Mouse (Mus musculus) adrenal gland, postnatal 14 days (tissue): ENCODE measurements at regions not wholly inside any gene's neighbourhood (a gene's known extent, or its start where the extent isn't known, plus 50 kb on each side); places are given as distances from the start of the nearest gene placed in this dataset.
A peak's percentile ranks its signal among the peaks of the same experiment; 100 is the strongest.
"Not testable (repeated sequence)": the region's sequence is repeated elsewhere in the genome, so short reads cannot be mapped to it uniquely, and the experiment has no call there.

Experiments
- DNase-seq: peaks from one replicate; pipeline ENCODE4 v3.0.0; 2021; ENCODE audit warnings: mixed read lengths

GRCm38 (mm10) chr2:79022954-79023353 is 155.0 kb downstream of the Ube2e3 start:
- no peak for DNase-seq

DNA sequence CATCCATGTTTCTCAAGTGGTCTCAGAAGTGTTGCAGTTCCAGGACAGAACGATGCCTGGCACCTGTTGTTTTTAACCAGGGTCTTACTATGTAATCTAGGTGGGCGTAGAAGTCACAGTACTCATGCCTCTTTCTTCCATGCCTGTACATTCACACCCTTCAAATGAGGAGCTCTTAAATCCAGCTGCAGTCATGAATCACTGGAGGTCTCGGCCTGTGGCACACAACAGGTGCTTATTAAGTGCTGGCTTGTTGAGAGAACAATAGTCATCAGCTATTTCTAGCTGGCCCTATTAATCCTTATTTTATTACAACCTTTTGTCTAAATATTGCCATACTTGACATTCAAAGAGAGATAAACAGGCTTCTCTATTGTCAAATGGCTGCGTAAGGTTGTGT is 157.8 kb downstream of the Ube2e3 start:
- no peak for DNase-seq

DNA sequence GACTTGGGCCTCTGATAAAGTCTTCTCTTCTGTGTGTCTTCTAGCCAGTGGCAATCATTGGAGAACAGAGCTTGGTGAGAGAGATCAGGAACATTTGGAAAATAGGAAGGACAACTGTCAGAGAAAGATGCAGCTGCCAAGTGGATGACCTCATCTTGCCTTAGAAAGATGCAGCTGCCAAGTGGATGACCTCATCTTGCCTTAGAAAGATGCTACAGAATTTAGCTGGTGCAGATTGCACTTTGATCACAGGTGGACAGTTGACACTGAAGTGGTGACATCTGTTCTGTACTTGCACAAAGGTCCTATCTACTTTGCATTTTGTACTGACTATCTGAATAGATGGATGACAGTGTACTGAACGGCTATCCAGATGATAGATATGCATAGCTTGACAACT is 163.1 kb downstream of the Ube2e3 start:
- peak; percentile 47 for DNase-seq

- DNase-seq = no peak
These were observed 168.4 kb downstream of the Ube2e3 start for GRCm38 (mm10) chr2:79036296-79036695.

GRCm38 (mm10) chr2:79038624-79039023 is 170.7 kb downstream of the Ube2e3 start:
- no peak for DNase-seq

DNA sequence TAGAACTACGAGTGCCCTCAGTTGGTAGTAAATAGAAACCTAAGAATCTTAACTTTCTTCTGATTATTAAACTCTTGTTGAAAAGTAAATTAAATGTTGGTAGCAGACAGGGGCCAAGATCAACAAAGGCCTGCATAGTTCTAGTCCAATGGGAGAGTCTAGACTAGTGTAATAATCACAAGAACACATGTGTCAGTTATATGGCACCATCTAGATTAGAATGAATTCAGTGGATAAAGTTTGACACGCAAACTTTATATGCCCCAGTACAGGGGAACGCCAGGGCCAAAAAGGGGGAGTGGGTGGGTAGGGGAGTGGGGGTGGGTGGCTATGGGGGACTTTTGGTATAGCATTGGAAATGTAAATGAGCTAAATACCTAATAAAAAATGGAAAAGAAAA is 176.9 kb downstream of the Ube2e3 start:
- not testable (repeated sequence) for DNase-seq

GRCm38 (mm10) chr2:79045508-79045907 is 177.6 kb downstream of the Ube2e3 start:
- DNase-seq = no peak

DNA sequence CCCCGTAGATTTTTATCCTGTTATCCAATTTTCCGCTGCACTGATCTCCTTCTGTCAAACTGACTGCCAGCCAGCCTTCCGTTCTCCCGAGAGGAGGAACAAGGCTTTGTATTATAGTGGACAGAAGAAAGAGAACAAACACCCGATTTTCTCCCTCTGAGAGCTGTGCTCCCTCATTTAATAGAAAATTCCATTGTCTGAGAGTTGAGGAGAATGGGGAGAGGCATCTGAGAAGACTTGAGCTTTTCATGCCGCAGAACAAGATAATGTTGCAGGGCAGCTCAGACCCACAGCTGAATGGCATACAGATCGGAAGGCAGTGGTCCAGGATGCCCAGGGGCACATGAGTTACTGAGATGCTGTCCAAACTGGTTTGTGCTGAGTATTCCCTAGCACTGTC is 180.1 kb downstream of the Ube2e3 start:
- no peak for DNase-seq

DNA sequence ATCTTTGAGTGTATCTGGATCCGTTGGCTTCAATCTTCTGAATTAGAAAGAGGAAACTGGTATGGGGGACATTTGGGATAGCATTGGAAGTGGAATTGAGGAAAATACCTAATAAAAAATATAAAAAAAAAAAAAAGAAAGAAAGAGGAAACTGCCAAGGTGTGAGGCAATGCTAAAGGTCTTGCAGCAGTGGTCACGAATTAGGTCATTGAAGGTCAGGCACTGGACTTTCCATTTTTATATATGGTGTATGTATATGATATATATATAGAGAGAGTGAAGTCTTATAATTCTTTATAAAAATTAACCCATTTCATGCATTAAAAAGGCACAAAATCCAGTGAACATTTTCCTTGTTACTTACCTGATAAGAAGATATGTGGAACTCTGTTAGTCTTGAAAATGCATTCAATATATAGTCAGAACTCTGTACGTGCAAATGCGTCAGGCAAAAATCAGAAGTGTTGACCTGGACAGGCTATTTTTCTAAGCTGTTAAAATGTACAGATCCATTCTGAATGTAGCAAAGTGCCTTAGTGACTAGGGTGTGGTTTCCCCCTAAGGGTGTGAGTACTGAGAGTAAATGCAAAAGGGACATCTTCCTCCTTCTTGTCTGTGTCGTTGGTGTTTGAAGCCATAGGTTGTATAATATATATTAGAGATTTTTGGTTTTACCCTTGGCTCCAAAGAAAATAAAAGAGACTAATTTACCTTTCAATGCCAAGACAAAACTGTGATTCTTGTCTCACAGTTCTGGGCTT is 181.0 kb downstream of the Ube2e3 start:
- no peak for DNase-seq

DNA sequence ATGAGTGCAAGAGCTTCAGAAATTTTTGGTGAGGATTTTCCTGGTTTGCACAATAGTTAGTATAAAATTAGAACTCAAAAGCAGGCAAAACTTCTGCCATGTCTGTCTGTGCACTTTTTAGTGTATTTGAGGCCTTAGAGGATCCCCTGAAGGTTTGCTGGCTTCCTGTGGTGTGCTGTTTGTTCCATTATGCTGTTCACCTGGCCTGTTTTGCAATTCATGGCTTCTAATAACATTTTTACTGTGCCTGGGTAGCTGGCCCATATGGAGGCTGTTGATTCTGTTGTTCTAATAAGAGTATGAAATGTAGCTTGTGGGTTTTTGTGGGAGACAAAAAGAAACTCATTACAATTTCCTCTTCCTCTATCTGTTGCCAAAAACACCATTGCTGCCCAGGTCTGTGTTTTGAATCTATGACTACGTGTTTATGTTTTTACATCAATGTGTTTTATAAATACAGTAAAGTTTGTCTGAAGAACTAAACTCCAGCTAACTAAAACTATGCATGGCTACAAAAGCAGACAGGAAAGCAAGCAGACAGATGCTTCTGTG is 182.6 kb downstream of the Ube2e3 start:
- no peak for DNase-seq

GRCm38 (mm10) chr2:79052226-79052625 is 184.3 kb downstream of the Ube2e3 start:
- DNase-seq = no peak

DNA sequence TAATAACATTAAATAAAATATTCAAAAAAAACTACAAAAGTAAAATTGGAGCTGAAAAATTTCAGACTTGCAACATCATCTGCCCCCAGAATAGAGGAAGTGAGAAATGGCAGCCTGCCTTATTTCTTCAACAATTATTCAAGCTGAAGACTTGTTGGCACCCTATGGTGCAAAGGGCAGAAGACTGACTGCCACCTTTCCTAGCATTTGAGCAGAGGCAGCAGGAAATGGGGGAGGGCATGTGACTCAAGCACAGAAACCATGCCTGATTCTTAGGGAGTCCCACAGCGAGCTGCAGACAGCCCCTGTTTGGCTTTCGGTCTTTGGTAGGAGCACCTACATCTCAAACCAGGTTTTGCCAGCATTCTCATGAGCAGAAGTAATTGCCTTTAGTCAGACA is 188.2 kb downstream of the Ube2e3 start:
- DNase-seq = peak; percentile 6

GRCm38 (mm10) chr2:79059115-79059943 is 191.4 kb downstream of the Ube2e3 start:
- no peak for DNase-seq

DNA sequence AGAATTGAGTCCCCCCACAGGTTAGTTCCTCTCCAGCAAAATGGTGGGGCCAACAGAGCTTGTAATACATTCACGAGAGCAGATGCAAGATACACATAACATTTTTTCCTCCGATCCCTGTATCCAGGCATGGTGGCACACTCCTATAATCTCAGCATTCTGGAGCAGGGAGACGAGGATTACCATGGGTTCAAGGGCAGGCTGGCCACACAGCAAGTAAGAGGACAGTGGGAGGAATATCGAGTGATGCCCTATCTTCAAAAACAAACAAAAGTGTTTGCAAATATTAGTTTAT is 192.0 kb downstream of the Ube2e3 start:
- DNase-seq = no peak

GRCm38 (mm10) chr2:79060320-79060719 is 192.4 kb downstream of the Ube2e3 start:
- DNase-seq = no peak

DNA sequence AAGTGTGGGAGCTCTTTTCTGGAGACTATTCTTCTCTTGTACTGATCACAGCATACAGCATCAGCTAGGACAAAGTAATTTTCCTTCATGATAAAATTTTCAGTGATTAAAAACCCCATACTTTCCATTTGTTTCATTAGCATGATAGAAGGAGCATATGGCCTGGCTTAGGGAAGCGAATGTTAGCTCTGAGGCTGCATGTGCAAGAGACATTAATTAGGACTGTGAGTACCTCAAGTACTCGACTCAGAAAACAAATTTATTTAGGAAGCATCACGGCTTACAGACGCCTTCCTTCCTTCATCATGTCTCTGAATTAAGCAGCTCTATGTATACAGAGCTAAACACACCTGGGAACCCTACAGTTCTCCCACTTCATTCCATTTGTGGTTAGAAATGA is 193.6 kb upstream of the Itga4 start:
- DNase-seq = no peak

DNA sequence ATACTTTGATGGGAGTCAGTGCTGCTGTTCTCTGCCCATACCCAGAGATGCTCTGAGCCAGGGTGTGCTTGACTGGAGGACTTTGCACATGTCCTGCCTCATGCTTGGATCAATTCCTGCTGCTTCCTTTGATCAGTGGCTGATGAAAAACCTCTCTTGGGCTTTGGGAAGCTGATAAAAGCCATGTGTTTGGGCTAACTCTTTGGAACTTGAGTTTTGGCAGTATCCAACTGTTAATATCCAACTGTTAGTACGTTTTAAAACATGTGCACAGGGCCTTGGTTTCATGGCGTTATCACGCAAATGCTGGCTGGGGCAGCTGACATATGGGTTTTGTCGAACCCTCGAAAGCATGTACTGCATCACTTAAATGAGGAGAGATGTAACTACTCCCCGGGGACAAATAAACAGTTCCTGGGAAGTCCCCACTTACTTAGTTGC is 193.0 kb upstream of the Itga4 start:
- no peak for DNase-seq

DNA sequence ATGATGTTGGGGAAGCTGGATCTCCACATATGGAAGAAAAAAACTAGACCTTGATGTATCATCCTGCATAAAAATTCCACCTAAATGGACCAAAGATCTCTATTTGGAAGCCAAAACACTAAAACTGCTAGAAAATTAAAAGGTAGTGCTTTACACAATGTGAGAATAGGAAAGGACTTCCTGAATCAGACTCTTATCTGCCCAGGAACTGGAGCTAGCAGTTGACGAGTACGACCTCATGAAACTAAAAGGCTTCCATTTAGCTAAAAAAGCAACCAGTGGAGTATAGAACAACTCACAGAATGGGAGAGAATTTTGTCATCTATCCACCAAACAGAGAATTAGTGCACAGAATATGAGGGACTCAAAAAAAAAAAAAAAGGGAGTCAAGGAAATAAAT is 191.6 kb upstream of the Itga4 start:
- no peak for DNase-seq

DNA sequence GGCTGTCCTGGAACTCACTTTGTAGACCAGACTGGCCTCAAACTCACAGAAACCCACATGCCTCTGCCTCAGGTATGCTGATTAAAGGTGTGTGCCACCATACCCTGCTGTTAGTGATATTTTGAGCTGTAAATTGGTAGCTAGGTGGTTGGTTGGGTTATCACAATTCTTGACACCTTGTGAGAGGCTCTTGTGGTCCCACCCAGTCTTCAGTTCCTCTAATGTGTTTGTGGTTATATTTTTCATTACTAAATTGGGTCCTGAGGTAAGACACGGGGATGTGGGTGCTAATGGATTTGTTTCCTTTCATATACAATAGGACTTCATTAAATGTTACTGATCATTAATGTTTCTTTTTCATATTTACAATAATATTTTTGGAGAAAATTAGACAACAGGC is 189.9 kb upstream of the Itga4 start:
- DNase-seq = no peak

GRCm38 (mm10) chr2:79076115-79076514 is 179.1 kb upstream of the Itga4 start:
- no peak for DNase-seq

GRCm38 (mm10) chr2:79078836-79079394 is 176.3 kb upstream of the Itga4 start:
- DNase-seq = no peak

GRCm38 (mm10) chr2:79081769-79082168 is 173.5 kb upstream of the Itga4 start:
- no peak for DNase-seq

DNA sequence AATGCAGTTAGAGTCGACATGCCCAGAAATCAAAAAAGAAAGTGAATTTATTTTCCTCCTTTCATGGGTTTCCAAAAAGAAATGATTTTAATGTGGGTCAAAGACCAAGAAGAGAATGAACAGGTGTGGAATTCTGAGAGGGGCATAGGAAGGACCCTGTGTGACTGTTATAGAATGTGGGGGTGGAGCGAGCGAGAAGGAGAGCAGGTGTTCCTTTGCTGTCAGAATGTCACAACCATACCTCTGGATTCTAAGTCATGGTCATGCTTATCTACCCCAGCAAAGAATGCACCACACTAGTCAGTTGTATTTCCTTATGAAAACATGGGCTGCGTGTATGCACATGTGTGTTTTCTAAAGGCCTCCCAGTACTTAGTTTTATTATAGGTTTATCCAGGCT is 168.9 kb upstream of the Itga4 start:
- no peak for DNase-seq
